Mouse (Mus musculus): ENCODE data around the gene Cd276. TPM values are rescaled to one million over a fixed set of nuclear protein-coding genes. Genes with fewer than 3 reads are reported as not detected.
"Not testable (repeated sequence)": the region's sequence is repeated elsewhere in the genome, so short reads cannot be mapped to it uniquely, and the experiment has no call there.

Cd276 gene
- polyA plus RNA-seq (2012; ENCODE audit: insufficient read depth, insufficient read length, missing spikeins) = 8.7 and 9.3 TPM in 2 replicates

DNA sequence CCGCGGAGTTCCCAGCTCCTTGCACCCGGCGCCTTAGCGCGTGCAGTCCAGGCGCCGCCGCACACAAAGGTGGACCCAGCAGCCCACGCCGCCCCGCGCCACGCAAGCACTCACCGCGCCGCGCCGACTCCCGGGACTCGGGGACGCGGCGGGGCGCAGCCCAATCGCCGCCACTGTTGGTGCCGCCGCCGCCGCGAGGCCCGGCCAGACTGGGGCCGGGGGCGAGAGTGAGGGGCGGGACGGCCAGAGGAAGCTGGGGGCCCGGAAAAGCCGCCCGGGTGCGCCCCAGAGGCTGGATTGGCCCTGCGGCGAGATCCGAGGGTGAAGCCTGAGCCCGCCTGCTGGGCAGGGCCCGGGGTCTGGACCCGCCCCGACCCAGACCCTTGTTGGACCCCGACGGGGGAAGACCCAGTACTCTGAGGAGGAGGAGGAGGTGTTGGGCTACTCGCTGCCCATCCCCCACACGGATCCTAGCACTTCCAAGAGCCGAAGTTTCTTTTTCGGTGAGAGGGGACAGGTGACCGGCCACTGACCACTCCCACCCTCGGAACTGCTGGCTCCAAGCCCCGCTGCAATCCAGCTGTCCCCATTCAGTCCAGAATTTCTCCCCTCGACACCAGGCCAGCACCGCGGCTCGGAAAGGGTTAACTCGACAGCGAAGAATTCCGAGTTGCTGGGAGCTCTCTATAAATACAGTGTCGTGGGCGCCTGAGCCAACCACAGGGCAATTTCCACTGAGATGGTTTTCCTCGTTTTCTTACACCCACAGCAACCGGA, at the start of gene Cd276:
Cd276 (minus strand) TSS at position 530 of the 777 bp plus-strand sequence.
- H3K4me1 ChIP-seq (ENCODE audit: control insufficient read depth, insufficient read depth, low read length) = peaks cover 64% of the 10 kb centered on the region
- peak within 1 kb of the TSS; percentile 84 for H3K4me3 ChIP-seq (ENCODE audit: insufficient read depth, low read length)
- no peak within 1 kb of the TSS for H3K27ac ChIP-seq (ENCODE audit: insufficient read depth, low read depth, low read length)

DNA sequence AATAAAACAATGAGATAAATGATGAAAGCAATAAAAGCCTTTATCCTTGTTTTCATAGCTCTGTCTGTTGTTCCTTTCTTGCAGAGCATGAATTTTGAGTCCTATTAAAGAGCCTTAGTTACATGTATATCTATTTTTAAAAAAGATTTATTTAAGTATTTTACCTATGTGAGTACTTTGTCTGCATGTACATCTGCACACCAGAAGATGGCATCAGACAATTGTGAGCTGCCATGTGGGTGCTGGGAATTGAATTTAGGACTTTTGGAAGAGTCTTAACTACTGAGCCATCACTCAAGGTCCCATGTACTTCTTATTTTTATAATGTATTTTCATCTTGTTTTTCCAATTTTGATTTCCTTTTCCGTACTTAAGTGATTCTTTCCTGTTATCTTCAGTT, 40.1 kb upstream of the Cd276 start:
- TF ChIP-seq POLR2A (IDR thresholded peaks at IDR 0.05; ENCODE audit: borderline replicate concordance, low read depth, low read length) (no peak), CTCF (IDR thresholded peaks at IDR 0.05; ENCODE audit: low read depth, low read length) (no peak)
- H3K4me3 ChIP-seq (ENCODE audit: insufficient read depth, low read length) = no peak overlapping the region
- no peak overlapping the region for H3K27ac ChIP-seq (ENCODE audit: insufficient read depth, low read depth, low read length)
- H3K4me1 ChIP-seq (ENCODE audit: control insufficient read depth, insufficient read depth, low read length) = peaks cover 26% of the 10 kb centered on the region

More for the DNA sequence above, at the start of gene Cd276:
- TF ChIP-seq CTCF (IDR thresholded peaks at IDR 0.05; ENCODE audit: low read depth, low read length) = no peak
- no peak for TF ChIP-seq POLR2A (IDR thresholded peaks at IDR 0.05; ENCODE audit: borderline replicate concordance, low read depth, low read length)

DNA sequence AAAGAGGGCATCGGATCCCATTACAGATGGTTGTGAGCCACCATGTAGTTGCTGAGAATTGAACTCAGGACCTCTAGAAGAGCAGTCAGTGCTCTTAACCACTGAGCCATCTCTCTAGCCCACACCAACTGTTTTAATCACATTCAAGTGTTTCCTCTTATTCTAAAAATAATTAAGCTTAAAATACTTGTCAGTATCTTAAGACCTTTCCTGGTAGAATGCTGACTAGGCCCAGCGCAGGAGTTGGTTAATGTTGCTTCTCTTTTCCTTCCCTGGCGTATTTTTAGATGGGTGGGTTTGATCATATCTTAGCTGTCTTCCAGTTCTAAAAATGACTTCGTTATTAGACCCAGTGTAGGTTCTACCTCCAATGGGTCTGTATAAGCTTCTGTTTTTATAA, 33.4 kb upstream of the Cd276 start:
- H3K4me3 ChIP-seq (ENCODE audit: insufficient read depth, low read length) = no peak overlapping the region
- TF ChIP-seq POLR2A (IDR thresholded peaks at IDR 0.05; ENCODE audit: borderline replicate concordance, low read depth, low read length) (no peak), CTCF (IDR thresholded peaks at IDR 0.05; ENCODE audit: low read depth, low read length) (no peak)
- H3K4me1 ChIP-seq (ENCODE audit: control insufficient read depth, insufficient read depth, low read length) = peaks cover 48% of the 10 kb centered on the region
- H3K27ac ChIP-seq (ENCODE audit: insufficient read depth, low read depth, low read length) = peak overlapping the region; percentile 86

DNA sequence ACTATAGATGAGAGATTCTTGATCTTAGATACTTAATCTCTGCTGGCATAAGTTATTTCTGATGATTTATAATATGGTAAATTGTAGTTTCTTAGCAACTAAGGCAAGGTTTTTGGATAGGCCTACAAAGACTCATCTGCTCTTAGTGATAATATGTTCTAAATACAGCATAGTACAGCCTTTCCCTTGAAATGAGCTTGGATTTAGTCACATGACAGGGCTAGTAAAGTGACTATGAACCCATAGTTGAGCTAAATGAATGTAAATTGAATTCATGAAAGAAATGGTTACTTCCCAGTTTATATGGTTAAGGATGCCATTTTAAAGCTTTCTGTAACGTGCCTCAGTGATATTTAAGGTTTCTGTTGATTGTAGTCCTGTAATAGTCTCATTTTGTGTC, 29.1 kb upstream of the Cd276 start:
- TF ChIP-seq POLR2A (IDR thresholded peaks at IDR 0.05; ENCODE audit: borderline replicate concordance, low read depth, low read length) (no peak), CTCF (IDR thresholded peaks at IDR 0.05; ENCODE audit: low read depth, low read length) (no peak)
- H3K27ac ChIP-seq (ENCODE audit: insufficient read depth, low read depth, low read length) = no peak overlapping the region
- H3K4me3 ChIP-seq (ENCODE audit: insufficient read depth, low read length) = no peak overlapping the region
- H3K4me1 ChIP-seq (ENCODE audit: control insufficient read depth, insufficient read depth, low read length) = peaks cover 31% of the 10 kb centered on the region

DNA sequence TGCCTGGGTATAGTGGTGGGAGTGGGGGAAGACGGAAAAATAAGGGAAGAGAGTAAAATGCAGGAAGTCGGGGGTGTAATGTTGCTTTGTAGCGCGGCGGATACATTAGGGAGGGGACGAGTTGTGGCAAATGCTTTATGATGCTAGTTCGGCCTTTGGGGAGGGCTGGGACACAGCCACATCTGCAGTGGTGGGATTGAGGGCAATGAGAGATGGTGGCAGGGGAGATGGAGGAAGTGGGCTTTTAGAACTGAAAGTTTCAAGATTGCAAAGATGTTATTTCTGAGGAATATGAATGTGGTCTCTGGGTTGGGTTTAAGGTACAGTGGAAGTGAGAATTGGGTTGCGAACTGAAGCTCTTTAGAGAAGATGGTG, 28.0 kb upstream of the Cd276 start:
- H3K4me1 ChIP-seq (ENCODE audit: control insufficient read depth, insufficient read depth, low read length) = peaks cover 29% of the 10 kb centered on the region
- peak overlapping the region; percentile 86 for H3K4me3 ChIP-seq (ENCODE audit: insufficient read depth, low read length)
- no peak for TF ChIP-seq CTCF (IDR thresholded peaks at IDR 0.05; ENCODE audit: low read depth, low read length)
- no peak for TF ChIP-seq POLR2A (IDR thresholded peaks at IDR 0.05; ENCODE audit: borderline replicate concordance, low read depth, low read length)

DNA sequence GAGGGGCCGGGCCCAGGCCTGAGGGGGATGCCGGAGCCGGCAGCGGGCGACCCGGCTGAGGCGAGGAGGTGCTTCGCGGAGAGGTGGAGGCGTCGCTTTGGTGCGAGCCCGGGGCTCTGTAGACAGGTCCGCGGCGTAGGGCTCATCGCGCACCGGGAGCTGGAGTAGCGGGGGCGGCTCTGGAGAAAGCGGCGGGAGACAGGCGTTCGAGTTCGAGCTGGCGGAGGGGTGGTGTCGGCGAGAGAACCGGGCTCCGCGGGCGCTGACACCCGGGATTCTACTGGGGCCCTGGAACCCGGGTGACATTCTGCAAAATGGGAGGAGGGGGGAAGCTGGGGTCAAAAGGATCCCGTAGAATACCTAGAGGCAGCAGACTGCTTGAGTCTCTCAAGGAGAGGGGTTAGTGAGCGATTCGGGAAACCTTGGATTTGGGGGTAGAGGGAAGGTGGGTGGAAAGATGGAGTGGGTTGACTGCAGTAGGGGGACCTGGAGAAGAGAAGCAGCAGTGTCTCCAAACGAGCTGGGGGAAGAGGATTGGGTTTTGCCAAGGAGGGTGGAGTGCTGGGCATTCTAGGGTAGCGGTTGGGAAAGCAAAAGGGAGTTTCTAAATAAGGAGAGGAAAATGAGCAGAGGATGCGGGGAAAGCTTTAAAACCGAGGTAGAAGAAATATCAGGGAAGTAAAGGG, 27.5 kb upstream of the Cd276 start:
- peak overlapping the region; percentile 68 for H3K27ac ChIP-seq (ENCODE audit: insufficient read depth, low read depth, low read length)
- TF ChIP-seq CTCF (IDR thresholded peaks at IDR 0.05; ENCODE audit: low read depth, low read length) = no peak
- no peak for TF ChIP-seq POLR2A (IDR thresholded peaks at IDR 0.05; ENCODE audit: borderline replicate concordance, low read depth, low read length)
- peaks cover 26% of the 10 kb centered on the region for H3K4me1 ChIP-seq (ENCODE audit: control insufficient read depth, insufficient read depth, low read length)
- H3K4me3 ChIP-seq (ENCODE audit: insufficient read depth, low read length) = peak overlapping the region; percentile 86

More for the DNA sequence above, 28.0 kb upstream of the Cd276 start:
- peak overlapping the region; percentile 68 for H3K27ac ChIP-seq (ENCODE audit: insufficient read depth, low read depth, low read length)

DNA sequence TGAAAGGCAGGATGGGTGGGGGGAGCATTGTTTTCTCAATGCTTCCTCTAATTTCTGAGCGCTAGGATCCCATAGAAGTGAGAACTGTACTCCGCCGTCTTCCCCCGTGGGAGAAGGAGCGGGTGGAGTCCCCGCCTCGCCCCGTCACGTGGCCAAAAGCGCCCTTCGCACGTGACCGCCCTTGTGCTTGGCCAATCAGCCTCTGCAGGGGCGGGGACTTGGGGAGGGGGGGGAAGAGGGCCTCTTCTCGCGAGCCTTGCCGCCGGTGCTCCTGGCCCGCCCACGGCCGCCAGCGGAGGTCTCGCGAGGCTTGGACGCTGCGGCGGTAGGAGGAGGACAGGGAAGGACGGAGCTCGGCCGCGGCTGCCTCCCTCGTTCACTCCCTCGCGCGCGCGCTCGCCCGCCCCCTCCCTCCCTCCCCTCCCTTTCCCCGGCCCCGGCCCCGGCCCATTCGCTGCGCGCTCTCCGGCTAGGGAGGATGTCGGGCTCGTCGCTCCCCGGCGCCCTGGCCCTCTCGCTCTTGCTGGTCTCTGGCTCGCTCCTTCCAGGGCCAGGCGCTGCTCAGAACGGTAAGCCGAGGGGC, 26.8 kb upstream of the Cd276 start, which contains the start of gene Nptn:
Nptn (plus strand) TSS at position 283 of the 583 bp plus-strand sequence.
- H3K4me1 ChIP-seq (ENCODE audit: control insufficient read depth, insufficient read depth, low read length) = peaks cover 23% of the 10 kb centered on the region
- H3K4me3 ChIP-seq (ENCODE audit: insufficient read depth, low read length) = peak within 1 kb of the TSS; percentile 86
- TF ChIP-seq CTCF (IDR thresholded peaks at IDR 0.05; ENCODE audit: low read depth, low read length) (no peak), POLR2A (IDR thresholded peaks at IDR 0.05; ENCODE audit: borderline replicate concordance, low read depth, low read length) (peak; percentile 68; the same call in 1 of the 2 replicates)
- H3K27ac ChIP-seq (ENCODE audit: insufficient read depth, low read depth, low read length) = peak within 1 kb of the TSS; percentile 89

DNA sequence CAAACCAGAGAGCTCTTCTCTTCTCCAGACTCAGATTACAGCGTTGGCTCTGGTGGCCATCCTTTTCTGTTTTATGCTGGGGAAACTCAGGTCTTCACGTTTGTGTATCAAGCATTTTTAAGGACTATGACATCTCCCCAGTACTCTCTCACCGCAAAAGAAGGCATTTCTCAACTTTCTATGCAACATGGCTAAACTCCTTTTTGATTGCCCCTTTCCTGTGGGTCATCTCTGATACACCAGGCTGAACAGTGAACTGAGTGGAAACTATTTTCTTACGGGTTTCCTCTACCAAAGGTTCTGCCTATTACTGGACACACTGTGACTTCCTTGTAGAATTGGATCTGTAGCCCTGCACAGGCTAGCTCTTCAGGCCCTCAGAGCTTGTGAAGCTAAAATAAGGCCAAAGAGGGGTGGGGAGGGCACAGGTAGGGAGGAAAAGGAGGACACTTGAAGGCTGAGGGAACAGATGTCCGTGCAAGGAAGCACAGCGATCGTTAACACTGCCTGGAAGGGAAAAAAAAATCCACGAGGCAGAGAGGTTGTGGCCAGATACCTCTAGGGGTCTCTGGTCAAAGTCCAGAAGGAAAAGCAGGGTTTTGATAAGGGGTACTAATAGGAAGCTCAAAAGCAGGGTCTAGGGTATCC, 26.2 kb upstream of the Cd276 start:
- H3K4me3 ChIP-seq (ENCODE audit: insufficient read depth, low read length) = peak overlapping the region; percentile 49
- H3K27ac ChIP-seq (ENCODE audit: insufficient read depth, low read depth, low read length) = peak overlapping the region; percentile 89
- no peak for TF ChIP-seq CTCF (IDR thresholded peaks at IDR 0.05; ENCODE audit: low read depth, low read length)
- no peak for TF ChIP-seq POLR2A (IDR thresholded peaks at IDR 0.05; ENCODE audit: borderline replicate concordance, low read depth, low read length)
- H3K4me1 ChIP-seq (ENCODE audit: control insufficient read depth, insufficient read depth, low read length) = peaks cover 17% of the 10 kb centered on the region

DNA sequence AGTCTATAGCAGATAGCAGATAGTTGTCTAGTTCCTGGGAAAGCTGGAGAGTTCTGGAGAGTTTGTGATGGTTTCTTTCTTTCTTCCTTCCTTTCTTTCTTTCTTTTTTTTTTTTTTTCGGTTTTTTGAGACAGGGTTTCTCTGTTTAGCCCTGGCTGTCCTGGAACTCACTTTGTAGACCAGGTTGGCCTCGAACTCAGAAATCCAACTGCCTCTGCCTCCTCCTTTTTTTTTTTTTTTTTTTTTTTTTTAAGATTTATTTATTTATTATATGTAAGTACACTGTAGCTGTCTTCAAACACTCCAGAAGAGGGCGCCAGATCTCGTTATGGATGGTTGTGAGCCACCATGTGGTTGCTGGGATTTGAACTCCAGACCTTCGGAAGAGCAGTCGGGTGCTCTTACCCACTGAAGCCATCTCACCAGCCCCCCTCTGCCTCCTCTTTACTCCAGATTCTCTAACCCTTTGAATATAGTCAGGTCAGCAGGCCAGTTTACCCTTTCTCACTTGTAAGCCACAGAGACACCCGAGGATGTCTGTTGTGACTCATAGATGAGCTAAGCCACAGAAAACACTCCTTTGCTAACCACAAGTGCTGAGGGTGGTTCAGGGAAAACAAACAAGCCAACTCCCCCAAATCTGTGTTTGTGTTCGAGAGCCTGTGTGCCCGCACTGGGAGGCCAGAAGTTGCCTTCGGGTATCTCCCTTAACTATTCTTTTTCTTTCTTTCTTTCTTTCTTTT, 25.4 kb upstream of the Cd276 start:
- Histone ChIP-seq H3K27ac (ENCODE audit: insufficient read depth, low read depth, low read length) (peak overlapping the region; percentile 89), H3K4me1 (ENCODE audit: control insufficient read depth, insufficient read depth, low read length) (peaks cover 14% of the 10 kb centered on the region)
- peak; percentile 20; the same call in 1 of the 2 replicates for TF ChIP-seq CTCF (IDR thresholded peaks at IDR 0.05; ENCODE audit: low read depth, low read length)
- not testable (repeated sequence) for H3K4me3 ChIP-seq (ENCODE audit: insufficient read depth, low read length)
